Mouse (Mus musculus): Measurements from ENCODE around the gene Mylk4.

GRCm38 (mm10) chr13:32794619-32795018, 10.9 kb upstream of the Mylk4 start:
- TF ChIP-seq POLR2A (IDR thresholded peaks at IDR 0.05; ENCODE audit: insufficient read depth, low read depth, low read length) (no peak), CTCF (IDR thresholded peaks at IDR 0.05) (no peak), EP300 (IDR thresholded peaks at IDR 0.05; ENCODE audit: insufficient read depth, low read depth, low read length) (peak; percentile 97)

Data from heart, adult 2 months (tissue).